Mouse (Mus musculus) telencephalon, adult 2 months (tissue): ENCODE measurements at regions not wholly inside any gene's neighbourhood (a gene's known extent, or its start where the extent isn't known, plus 50 kb on each side); places are given as distances from the start of the nearest gene placed in this dataset.
A peak's percentile ranks its signal among the peaks of the same experiment; 100 is the strongest.

Experiments used
- DNase-seq: peaks from one replicate; pipeline ENCODE4 v3.0.0-alpha.2; 2011; ENCODE audit warnings: low read depth, low spot score

- no peak for DNase-seq
Observed at GRCm38 (mm10) chr3:144378524-144379225, 173.7 kb upstream of the Lmo4 start.

GRCm38 (mm10) chr3:144377626-144378523, 172.9 kb upstream of the Lmo4 start:
- no peak for DNase-seq

GRCm38 (mm10) chr3:144376463-144377402, 171.7 kb upstream of the Lmo4 start:
- DNase-seq = no peak

GRCm38 (mm10) chr3:144375725-144376412, 170.8 kb upstream of the Lmo4 start:
- DNase-seq = no peak

GRCm38 (mm10) chr3:144368300-144368699, 163.3 kb upstream of the Lmo4 start:
- no peak for DNase-seq

GRCm38 (mm10) chr3:144367766-144368116, 162.7 kb upstream of the Lmo4 start:
- no peak for DNase-seq

GRCm38 (mm10) chr3:144366976-144367765, 162.2 kb upstream of the Lmo4 start:
- DNase-seq = peak; percentile 32

GRCm38 (mm10) chr3:144365894-144366293, 160.9 kb upstream of the Lmo4 start:
- no peak for DNase-seq

- DNase-seq = no peak
Observed at GRCm38 (mm10) chr3:144362472-144362871, 157.5 kb upstream of the Lmo4 start.

- DNase-seq = no peak
Observed at GRCm38 (mm10) chr3:144361203-144361978, 156.4 kb upstream of the Lmo4 start.

- DNase-seq = no peak
Observed at GRCm38 (mm10) chr3:144356948-144357295, 151.9 kb upstream of the Lmo4 start.

GRCm38 (mm10) chr3:144356103-144356947, 151.3 kb upstream of the Lmo4 start:
- DNase-seq = no peak

- DNase-seq = no peak
Observed at GRCm38 (mm10) chr3:144352559-144352958, 147.5 kb upstream of the Lmo4 start.

GRCm38 (mm10) chr3:144348431-144348830, 143.4 kb upstream of the Lmo4 start:
- no peak for DNase-seq

GRCm38 (mm10) chr3:144335237-144335636, 130.2 kb upstream of the Lmo4 start:
- no peak for DNase-seq

- no peak for DNase-seq
Observed at GRCm38 (mm10) chr3:144334201-144334600, 129.2 kb upstream of the Lmo4 start.

GRCm38 (mm10) chr3:144332353-144332752, 127.3 kb upstream of the Lmo4 start:
- DNase-seq = no peak

GRCm38 (mm10) chr3:144329117-144329516, 124.1 kb upstream of the Lmo4 start:
- DNase-seq = no peak
